Mouse (Mus musculus) spleen, adult 2 months (tissue): ENCODE data around the gene Adcy2.

Experiments used
- CTCF ChIP-seq: fragments of 200-500 bp; IDR thresholded peaks from 2 replicates; pipeline ENCODE4 v1.5.1; 2011; ENCODE audit warnings: mild to moderate bottlenecking, inconsistent platforms; ENCODE audit not compliant: insufficient read depth, insufficient read length, insufficient replicate concordance; ENCODE audit errors: extremely low read depth
- POLR2A ChIP-seq: fragments of 200-500 bp; IDR thresholded peaks from 2 replicates; pipeline ENCODE4 v1.6.1; 2011; ENCODE audit warnings: low read depth, low read length, inconsistent platforms

DNA sequence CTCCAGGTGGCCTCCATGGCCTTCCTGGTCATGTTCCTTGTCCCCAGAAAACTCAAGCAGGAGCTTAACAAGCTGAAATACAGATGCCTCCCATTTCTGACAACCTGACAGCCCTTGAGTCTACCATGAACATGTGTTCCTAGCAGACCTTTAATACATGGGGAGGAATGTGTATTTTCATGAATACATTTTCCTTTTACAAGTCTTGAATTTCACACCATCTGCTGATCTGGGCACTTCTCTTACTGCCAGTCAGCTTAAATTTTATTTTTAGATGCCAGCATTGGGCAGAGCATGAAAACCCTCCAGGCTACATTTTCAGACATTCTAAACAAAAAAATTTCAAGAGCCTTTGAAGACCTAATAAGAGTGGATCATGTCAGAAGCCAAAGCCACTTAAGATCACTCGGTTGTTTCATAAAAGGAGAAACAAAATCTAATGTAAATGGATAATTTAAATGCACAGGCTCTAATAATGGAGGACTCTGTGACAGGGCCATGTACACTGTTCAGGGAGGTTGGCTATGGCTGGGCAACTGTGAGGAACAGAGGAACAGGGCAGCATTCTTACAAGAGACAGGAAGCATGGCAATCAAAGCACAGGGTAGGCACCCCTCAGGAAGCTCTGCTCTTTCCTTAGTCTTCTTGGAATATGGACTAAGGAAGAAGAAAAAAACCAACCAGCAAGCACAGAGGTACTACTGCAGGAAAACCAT is 131.2 kb downstream of the Adcy2 start:
- TF ChIP-seq CTCF (no peak), POLR2A (no peak)
